Mouse (Mus musculus) 416B (cell line): ENCODE results near the gene Gm13279.
A peak's percentile ranks its signal among the peaks of the same experiment; 100 is the strongest.
"Not testable (repeated sequence)": the region's sequence is repeated elsewhere in the genome, so short reads cannot be mapped to it uniquely, and the experiment has no call there.

Experiments
- DNase-seq: peaks from one replicate; pipeline ENCODE4 v3.0.0; 2011; ENCODE audit warnings: low read depth

Gene Gm13279

DNA sequence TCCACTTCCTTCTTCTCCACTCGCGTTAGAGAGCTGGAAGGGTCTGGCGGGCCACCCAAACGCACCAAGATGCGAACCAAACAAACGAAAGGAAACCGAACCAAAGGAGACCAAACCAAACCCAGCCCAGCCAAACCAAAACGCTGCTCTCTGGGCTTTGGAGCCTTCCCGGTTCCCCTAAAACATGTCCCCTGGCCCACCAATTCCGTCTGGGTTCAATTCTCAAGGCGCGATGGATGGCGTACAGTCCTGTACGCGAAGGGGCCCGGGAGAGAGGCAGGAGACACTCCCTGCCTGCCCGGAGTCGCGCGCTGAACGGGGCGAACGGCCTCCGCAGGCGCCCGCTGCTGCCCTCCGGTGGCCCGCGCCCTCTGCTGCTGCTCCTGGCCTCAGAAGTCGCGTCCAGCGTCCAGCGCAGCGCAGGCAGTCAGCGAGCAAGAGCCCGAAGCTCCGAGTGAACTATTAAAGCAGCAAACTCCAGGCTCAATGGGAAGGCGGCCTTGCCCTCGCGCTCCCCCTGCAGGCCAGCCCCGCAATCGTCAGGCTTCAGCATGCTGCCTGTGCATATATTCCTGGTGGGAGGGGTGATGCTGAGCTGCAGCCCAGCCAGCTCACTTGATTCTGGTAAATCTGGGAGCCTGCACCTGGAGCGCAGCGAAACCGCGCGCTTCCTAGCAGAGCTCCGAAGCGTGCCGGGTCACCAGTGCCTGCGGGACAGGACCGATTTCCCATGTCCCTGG, 3.1 kb upstream of the Gm13279 start, which contains the start of gene Gm13275:
TSS of gene Gm13275 (plus strand) at position 552 of the 740 bp plus-strand sequence.
- DNase-seq, result not testable (repeated sequence)

GRCm38 (mm10) chr4:88799365-88799764, 2.2 kb downstream of the Gm13279 start, which contains the start of gene Gm13285:
TSS of gene Gm13285 (plus strand) at chr4:88799665.
- DNase-seq, result not testable (repeated sequence)

GRCm38 (mm10) chr4:88802954-88803353, 5.8 kb downstream of the Gm13279 start, which contains the start of gene Gm13287:
TSS of gene Gm13287 (plus strand) at chr4:88803254.
- DNase-seq, result not testable (repeated sequence)

GRCm38 (mm10) chr4:88805231-88805630, 8.0 kb downstream of the Gm13279 start, which contains the start of gene Gm13288:
TSS of gene Gm13288 (plus strand) at chr4:88805531.
- DNase-seq, result not testable (repeated sequence)

DNA sequence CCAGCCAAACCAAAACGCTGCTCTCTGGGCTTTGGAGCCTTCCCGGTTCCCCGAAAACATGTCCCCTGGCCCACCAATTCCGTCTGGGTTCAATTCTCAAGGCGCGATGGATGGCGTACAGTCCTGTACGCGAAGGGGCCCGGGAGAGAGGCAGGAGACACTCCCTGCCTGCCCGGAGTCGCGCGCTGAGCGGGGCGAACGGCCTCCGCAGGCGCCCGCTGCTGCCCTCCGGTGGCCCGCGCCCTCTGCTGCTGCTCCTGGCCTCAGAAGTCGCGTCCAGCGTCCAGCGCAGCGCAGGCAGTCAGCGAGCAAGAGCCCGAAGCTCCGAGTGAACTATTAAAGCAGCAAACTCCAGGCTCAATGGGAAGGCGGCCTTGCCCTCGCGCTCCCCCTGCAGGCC, 8.6 kb downstream of the Gm13279 start:
- not testable (repeated sequence) for DNase-seq

DNA sequence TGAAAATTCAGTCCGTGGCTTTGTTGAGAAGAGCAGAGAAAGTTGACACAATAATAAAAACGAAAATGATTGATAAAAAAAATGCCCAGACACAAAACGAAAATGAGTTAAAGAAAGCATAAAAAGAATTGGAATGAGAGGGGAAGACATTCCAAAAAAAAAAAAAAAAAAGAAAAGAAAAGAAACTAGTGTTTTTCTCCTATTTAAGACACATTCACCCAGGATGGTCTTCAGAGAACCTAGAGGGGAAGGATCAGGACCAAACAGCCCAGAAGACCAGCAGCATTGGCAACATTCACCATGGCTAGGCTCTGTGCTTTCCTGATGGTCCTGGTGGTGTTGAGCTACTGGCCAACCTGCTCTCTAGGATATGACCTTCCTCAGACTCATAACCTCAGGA, 18.7 kb downstream of the Gm13279 start, which contains the start of gene Ifna7:
TSS of gene Ifna7 (plus strand) at position 301 of the 400 bp plus-strand sequence.
- DNase-seq, result no peak

GRCm38 (mm10) chr4:88819659-88820058, 22.5 kb downstream of the Gm13279 start, which contains the start of gene Ifna11:
TSS of gene Ifna11 (plus strand) at chr4:88819959.
- no peak for DNase-seq

GRCm38 (mm10) chr4:88822995-88823394, 25.8 kb downstream of the Gm13279 start:
- DNase-seq, result peak; percentile 32

DNA sequence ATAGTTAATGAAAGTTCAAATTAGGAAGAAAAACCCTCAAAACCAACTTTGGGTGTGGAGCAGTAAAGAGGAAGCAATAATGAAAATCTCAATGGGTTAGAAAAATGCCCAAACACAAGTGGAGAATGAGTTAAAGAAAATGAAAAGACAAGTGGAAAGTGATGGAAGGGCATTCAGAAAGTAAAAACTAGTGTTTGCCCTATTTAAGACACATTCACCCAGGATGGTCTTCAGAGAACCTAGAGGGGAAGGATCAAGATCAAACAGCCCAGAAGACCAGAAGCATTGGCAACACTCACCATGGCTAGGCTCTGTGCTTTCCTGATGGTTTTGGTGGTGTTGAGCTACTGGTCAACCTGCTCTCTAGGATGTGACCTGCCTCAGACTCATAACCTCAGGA, 29.9 kb downstream of the Gm13279 start, which contains the start of gene Ifna6:
TSS of gene Ifna6 (plus strand) at position 301 of the 400 bp plus-strand sequence.
- not testable (repeated sequence) for DNase-seq

DNA sequence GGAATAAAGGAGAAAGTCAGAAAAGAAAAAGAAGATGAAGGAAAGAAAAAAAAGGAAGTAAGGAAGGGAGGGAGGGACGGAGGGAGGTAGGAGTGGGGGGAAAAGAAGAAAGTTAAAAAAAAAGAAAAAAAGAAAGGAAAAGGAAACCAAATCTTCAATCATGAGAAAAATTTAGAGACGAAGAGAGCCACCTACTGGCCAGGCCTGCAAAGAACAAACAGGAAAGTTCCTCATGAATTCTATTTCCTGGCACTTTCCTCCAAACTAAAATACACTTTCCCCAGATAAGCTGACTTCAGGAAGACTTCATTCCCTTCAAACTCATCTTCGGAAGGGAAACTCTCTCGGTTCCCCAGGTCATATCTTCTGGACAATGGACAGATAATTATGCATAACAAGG, 33.3 kb downstream of the Gm13279 start:
- DNase-seq, result peak; percentile 61

GRCm38 (mm10) chr4:88835225-88835624, 38.0 kb downstream of the Gm13279 start, which contains the start of gene Ifna5:
TSS of gene Ifna5 (plus strand) at chr4:88835525.
- not testable (repeated sequence) for DNase-seq

DNA sequence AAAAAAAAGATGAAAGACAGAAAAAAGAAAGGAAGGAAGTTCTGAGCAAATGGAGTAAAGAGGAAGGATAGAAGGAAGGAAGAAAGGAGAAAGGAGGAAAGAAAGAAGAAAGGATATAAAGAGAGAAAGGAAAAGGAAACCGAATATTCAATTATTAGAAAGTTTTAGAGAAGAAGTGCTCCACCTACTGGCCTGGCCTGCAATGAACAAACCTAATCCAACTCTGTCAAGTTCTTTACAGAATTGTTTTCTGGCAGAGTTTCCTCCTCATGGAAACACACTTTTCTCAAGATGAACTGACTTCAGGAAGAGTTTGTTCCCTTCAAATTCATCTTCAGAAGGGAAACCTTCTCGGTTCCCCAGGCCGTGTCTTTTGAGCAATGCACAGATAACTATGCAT, 41.6 kb downstream of the Gm13279 start:
- DNase-seq, result peak; percentile 52

GRCm38 (mm10) chr4:88840058-88840457, 42.9 kb downstream of the Gm13279 start:
- DNase-seq, result peak; percentile 77

- no peak for DNase-seq
Observed at GRCm38 (mm10) chr4:88841438-88841911, 44.3 kb downstream of the Gm13279 start, which contains the start of gene Ifna4. TSS of gene Ifna4 (plus strand) at chr4:88841861.

DNA sequence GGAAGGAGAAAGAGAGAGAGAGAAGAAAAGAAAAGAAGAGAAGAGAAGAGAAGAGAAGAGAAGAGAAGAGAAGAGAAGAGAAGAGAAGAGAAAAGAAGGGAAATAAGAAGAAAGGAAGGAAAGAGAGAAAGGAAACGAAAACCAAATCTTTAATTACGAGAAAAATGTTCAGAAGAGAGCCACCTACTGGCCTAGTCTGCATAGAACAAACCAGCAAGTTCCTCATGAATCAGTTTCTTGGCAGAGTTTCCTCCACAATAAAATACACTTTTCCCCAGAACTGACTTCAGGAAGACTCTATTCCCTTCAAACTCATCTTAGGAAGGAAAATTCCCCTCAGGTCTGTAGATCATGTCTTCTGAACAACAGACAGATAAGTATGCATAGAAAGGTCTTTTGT, 48.1 kb downstream of the Gm13279 start:
- DNase-seq, result peak; percentile 61
